Mouse (Mus musculus): ENCODE measurements around the gene Apol9b.
"Not testable (repeated sequence)": the region's sequence is repeated elsewhere in the genome, so short reads cannot be mapped to it uniquely, and the experiment has no call there.

- not testable (repeated sequence) for TF ChIP-seq CTCF (IDR thresholded peaks at IDR 0.05; ENCODE audit: low read depth, low read length); POLR2A (IDR thresholded peaks at IDR 0.05; ENCODE audit: extremely low read depth, insufficient read depth, low read length)
Observed at GRCm38 (mm10) chr15:77725393-77726020, 3.3 kb upstream of the Apol9b start.

Data from liver, adult 2 months (tissue).